Mouse (Mus musculus) limb, embryonic 10.5 days (tissue): ENCODE measurements at regions not wholly inside any gene's neighbourhood (a gene's known extent, or its start where the extent isn't known, plus 50 kb on each side); places are given as distances from the start of the nearest gene placed in this dataset.
A peak's percentile ranks its signal among the peaks of the same experiment; 100 is the strongest.

Experiments used
- DNase-seq: peaks from one replicate; pipeline ENCODE4 v3.0.0-alpha.2; 2017; ENCODE audit warnings: low spot score
- H3K27ac ChIP-seq: fragments of 300-500 bp; sonication (generic); 2 replicates; pipeline ENCODE4 v1.5.1; 2016; ENCODE audit warnings: mild to moderate bottlenecking
- H3K27me3 ChIP-seq: fragments of 300-500 bp; sonication (generic); 2 replicates; pipeline ENCODE4 v1.6.1; 2016; ENCODE audit warnings: low read depth, mild to moderate bottlenecking; ENCODE audit not compliant: poor library complexity, severe bottlenecking
- H3K36me3 ChIP-seq: fragments of 300-500 bp; sonication (generic); 2 replicates; pipeline ENCODE4 v1.6.1; 2016; ENCODE audit warnings: mild to moderate bottlenecking, moderate library complexity
- H3K4me1 ChIP-seq: fragments of 300-500 bp; sonication (generic); 2 replicates; pipeline ENCODE4 v1.6.1; 2016
- H3K4me3 ChIP-seq: fragments of 300-500 bp; sonication (generic); 2 replicates; pipeline ENCODE4 v1.5.1; 2016; ENCODE audit warnings: mild to moderate bottlenecking, moderate library complexity
- H3K9me3 ChIP-seq: fragments of 300-500 bp; sonication (generic); replicated peaks from 2 replicates; pipeline ENCODE4 v1.6.1; 2016; ENCODE audit warnings: mild to moderate bottlenecking
- WGBS: fragments of 180-500 bp; shearing (Covaris S2); methylation state at CpG from one replicate; pipeline ENCODE4 v1.1.7; 2016; 5-methylcytosine and 5-hydroxymethylcytosine counted together

- no peak for DNase-seq
- Histone ChIP-seq H3K27ac (no peak overlapping the region), H3K4me1 (peaks cover 9% of the 10 kb centered on the region), H3K36me3 (no peaks in the 10 kb centered on the region), H3K9me3 (no peaks in the 10 kb centered on the region), H3K4me3 (no peak overlapping the region), H3K27me3 (no peaks in the 10 kb centered on the region)
- 63% methylated on average over 3 of the region's 3 CpGs for WGBS
These were observed 81.6 kb upstream of the Dlx6 start for GRCm38 (mm10) chr6:6781556-6781955.

- no peaks in the 10 kb centered on the region for H3K27me3 ChIP-seq
- H3K36me3 ChIP-seq, result no peaks in the 10 kb centered on the region
- no peak overlapping the region for H3K4me3 ChIP-seq
- peaks cover 10% of the 10 kb centered on the region for H3K4me1 ChIP-seq
- H3K27ac ChIP-seq, result no peak overlapping the region
- 33% methylated on average over 1 of the region's 1 CpGs for WGBS
- H3K9me3 ChIP-seq, result no peaks in the 10 kb centered on the region
- peak; percentile 62 for DNase-seq
These were observed 77.1 kb upstream of the Dlx6 start for GRCm38 (mm10) chr6:6785939-6786490.

- WGBS, result 56% methylated on average over 4 of the region's 4 CpGs
- no peak overlapping the region for H3K27ac ChIP-seq
- H3K9me3 ChIP-seq, result no peaks in the 10 kb centered on the region
- no peak overlapping the region for H3K4me3 ChIP-seq
- no peak for DNase-seq
- no peaks in the 10 kb centered on the region for H3K27me3 ChIP-seq
- no peaks in the 10 kb centered on the region for H3K36me3 ChIP-seq
- peaks cover 10% of the 10 kb centered on the region for H3K4me1 ChIP-seq
These were observed 75.6 kb upstream of the Dlx6 start for GRCm38 (mm10) chr6:6787490-6787889.

- 56% methylated on average over 6 of the region's 6 CpGs for WGBS
- H3K4me3 ChIP-seq, result no peak overlapping the region
- H3K4me1 ChIP-seq, result peaks cover 8% of the 10 kb centered on the region
- H3K27ac ChIP-seq, result no peak overlapping the region
- no peak for DNase-seq
- no peaks in the 10 kb centered on the region for H3K27me3 ChIP-seq
- H3K36me3 ChIP-seq, result no peaks in the 10 kb centered on the region
- no peaks in the 10 kb centered on the region for H3K9me3 ChIP-seq
These were observed 68.7 kb upstream of the Dlx6 start for GRCm38 (mm10) chr6:6794320-6795018.

GRCm38 (mm10) chr6:6800377-6800776 is 62.8 kb upstream of the Dlx6 start:
- DNase-seq, result no peak

GRCm38 (mm10) chr6:6801563-6802259 is 61.4 kb upstream of the Dlx6 start:
- no peaks in the 10 kb centered on the region for H3K27me3 ChIP-seq
- H3K4me3 ChIP-seq, result no peak overlapping the region
- no peaks in the 10 kb centered on the region for H3K9me3 ChIP-seq
- H3K27ac ChIP-seq, result no peak overlapping the region
- H3K36me3 ChIP-seq, result no peaks in the 10 kb centered on the region
- peaks cover 9% of the 10 kb centered on the region; the same call in 1 of the 2 replicates for H3K4me1 ChIP-seq
- WGBS, result 94% methylated on average over 15 of the region's 15 CpGs
- no peak for DNase-seq

More at GRCm38 (mm10) chr6:6800377-6800776, 62.8 kb upstream of the Dlx6 start:
- no peak overlapping the region for H3K4me3 ChIP-seq
- H3K36me3 ChIP-seq, result no peaks in the 10 kb centered on the region
- WGBS, result 93% methylated on average over 2 of the region's 2 CpGs
- no peak overlapping the region for H3K27ac ChIP-seq
- H3K9me3 ChIP-seq, result no peaks in the 10 kb centered on the region
- no peaks in the 10 kb centered on the region for H3K27me3 ChIP-seq
- peaks cover 9% of the 10 kb centered on the region; the same call in 1 of the 2 replicates for H3K4me1 ChIP-seq
